Mouse (Mus musculus) monocyte, adult 59 days (primary cell): Measurements from ENCODE around the gene 2310009B15Rik. TPM values are rescaled to one million over a fixed set of nuclear protein-coding genes. Genes with fewer than 3 reads are reported as not detected.

Source experiments
- total RNA-seq, 2 experiments: library from RNA; stranded (reverse); gene quantifications; one replicate each; pipeline ENCODE4 v1.2.4; 2023

The 2310009B15Rik gene
- 10 to 100 TPM; 13.6 to 14.6 TPM for total RNA-seq

GRCm38 (mm10) chr1:138856101-138856950, at the start of gene 2310009B15Rik:
Gene 2310009B15Rik, minus strand, starts transcription at chr1:138856852.

GRCm38 (mm10) chr1:138848511-138849109, 8.0 kb downstream of the 2310009B15Rik start, which contains the start of gene Lhx9:
Gene Lhx9, minus strand, starts transcription at chr1:138848577.

Other genes starting within 250 kb of the 2310009B15Rik start
- 10 to 100 TPM; 62.6 to 63.1 TPM for gene Nek7, start 236.7 kb downstream of the 2310009B15Rik start, total RNA-seq
- under 1 TPM; 0.13 to 0.24 TPM for gene Lhx9, start 8.3 kb downstream of the 2310009B15Rik start, total RNA-seq
- 10 to 100 TPM; 38.3 to 46.8 TPM for gene Dennd1b, start 106.6 kb upstream of the 2310009B15Rik start, total RNA-seq